Comparison of ENCODE assay signal across 26 mouse cellular contexts in genomic region chr5:146471311-146471710, GRCm38 (mm10). TPM values are rescaled to one million over a fixed set of nuclear protein-coding genes. Genes with fewer than 3 reads are reported as not detected.
DNase-seq lines count a peak whose midpoint lies in the region; ATAC-seq and TF ChIP-seq lines count a peak whose summit lies in the region.
"Had no signal": no experiment of that assay in that cellular context is flagged by ENCODE, and none has a peak within 500 bp of the region (broad histone marks: within the 10 kb centered on the region; RNA-seq: fewer than 3 reads in every experiment).

No protein-coding gene starts in this region.

- 0 out of 2 replicates have a peak, but pooled peaks have one; percentile 13 for ATAC-seq in liver, embryonic 16.5 days (ENCODE audit: low read depth)
- ATAC-seq: activated CD4-positive, CD25-positive, alpha-beta regulatory T cell, adult 4 months; forebrain, embryonic 16.5 days had no signal

- no peaks in the 10 kb centered on the region for H3K9me3 ChIP-seq in liver, embryonic 16.5 days (replicated peaks; ENCODE audit: control insufficient read depth, low read length)
- H3K9me3 ChIP-seq: embryonic facial prominence, embryonic 12.5 days; heart, embryonic 15.5 days had no signal

- TF ChIP-seq POLR2A in kidney, adult 2 months (IDR thresholded peaks at IDR 0.05; ENCODE audit: low read depth, low read length) = no peak

- H3K9ac ChIP-seq in liver, embryonic 16.5 days (ENCODE audit: low read depth, low read length) = no peak overlapping the region
- H3K9ac ChIP-seq: embryonic facial prominence, embryonic 12.5 days; heart, embryonic 15.5 days had no signal

- TF ChIP-seq CTCF in kidney, adult 2 months (conservative IDR thresholded peaks at IDR 0.05; ENCODE audit: insufficient read depth, insufficient read length, low read depth, low read length) = no peak

- H3K4me3 ChIP-seq in kidney, adult 2 months (ENCODE audit: insufficient read depth, low read depth, low read length) = no peak overlapping the region
- no peak overlapping the region for H3K4me3 ChIP-seq in liver, embryonic 16.5 days (ENCODE audit: low read depth, low read length)
- H3K4me3 ChIP-seq: embryonic facial prominence, embryonic 12.5 days; heart, adult 2 months; heart, embryonic 15.5 days had no signal

- peak; percentile 47 for DNase-seq in kidney, adult 2 months
- no peak for DNase-seq in kidney, postnatal 4 days
- peak; percentile 32 to 51 for DNase-seq in kidney, postnatal 25 days
- DNase-seq in kidney, adult 18-20 months = no peak
- DNase-seq in layer of hippocampus, postnatal 36 days = no peak
- DNase-seq: cerebellum, adult 11-12 months; cerebellum, adult 9-10 months; cerebellum, postnatal 25 days; gastrocnemius, postnatal 14 days; heart, adult 2 months; heart, postnatal 14 days had no signal

- no peak overlapping the region for H3K4me2 ChIP-seq in liver, embryonic 16.5 days (ENCODE audit: low read depth, low read length)
- H3K4me2 ChIP-seq: embryonic facial prominence, embryonic 12.5 days; heart, embryonic 11.5 days; heart, embryonic 15.5 days had no signal

- no peaks in the 10 kb centered on the region for H3K36me3 ChIP-seq in kidney, adult 2 months (ENCODE audit: control insufficient read depth, insufficient read depth, low read length)
- no peaks in the 10 kb centered on the region for H3K36me3 ChIP-seq in liver, embryonic 16.5 days (ENCODE audit: control insufficient read depth, insufficient read depth)
- H3K36me3 ChIP-seq: heart, embryonic 15.5 days had no signal

- no peaks in the 10 kb centered on the region for H3K27me3 ChIP-seq in kidney, adult 2 months (replicated peaks; ENCODE audit: control insufficient read depth, insufficient read depth, low read length)
- no peaks in the 10 kb centered on the region for H3K27me3 ChIP-seq in liver, embryonic 16.5 days (ENCODE audit: control insufficient read depth, insufficient read depth, low read depth, low read length)
- H3K27me3 ChIP-seq: embryonic facial prominence, embryonic 12.5 days; heart, embryonic 15.5 days; Patski had no signal

- no peaks in the 10 kb centered on the region for H3K4me1 ChIP-seq in kidney, adult 2 months (ENCODE audit: control insufficient read depth, insufficient read depth, low read length)
- H3K4me1 ChIP-seq in liver, embryonic 16.5 days (ENCODE audit: control insufficient read depth, low read depth, low read length) = no peaks in the 10 kb centered on the region
- H3K4me1 ChIP-seq: embryonic facial prominence, embryonic 12.5 days; heart, embryonic 15.5 days had no signal

- H3K27ac ChIP-seq in kidney, adult 2 months (ENCODE audit: insufficient read depth, low read depth, low read length) = no peak overlapping the region
- no peak overlapping the region for H3K27ac ChIP-seq in liver, embryonic 16.5 days (ENCODE audit: low read length)
- H3K27ac ChIP-seq: embryonic facial prominence, embryonic 12.5 days; heart, adult 2 months; heart, embryonic 15.5 days had no signal

- WGBS in kidney, adult 2 months = 58% methylated on average over 5 of the region's 5 CpGs
- WGBS in liver, embryonic 16.5 days (ENCODE audit: insufficient replicate concordance) = 55% methylated on average over 5 of the region's 5 CpGs

RNA-seq across cellular contexts. Expression of gene Gm6408, which starts 10.5 kb away (rescaled TPM):
- not detected in 2 replicates for polyA plus RNA-seq in kidney, adult 2 months (2012; rRNA removed)
- polyA plus RNA-seq in liver, embryonic 16.5 days (2015; fragmentation: Nextera tagmentation; extraction: Ambion mirVana) = not detected in 2 replicates
- total RNA-seq in layer of hippocampus, postnatal 36 days (2021) = not detected
- total RNA-seq: adrenal gland, adult 18-20 months; adrenal gland, postnatal 14 days; CH12.LX; gastrocnemius, postnatal 14 days; heart, adult 2 months; heart, postnatal 14 days; hematopoietic stem cell, adult 5-6 weeks had no signal
- polyA plus RNA-seq: activated CD4-positive, CD25-positive, alpha-beta regulatory T cell, adult 4 months; embryonic facial prominence, embryonic 12.5 days; forebrain, embryonic 11.5 days; forebrain, embryonic 16.5 days; gonadal fat pad, adult 2 months; heart, adult 2 months; heart, embryonic 11.5 days; heart, embryonic 15.5 days; Patski had no signal

RNA-seq across cellular contexts. Expression of gene Gm6370, which starts 19.9 kb away (rescaled TPM):
- polyA plus RNA-seq in kidney, adult 2 months (2012; rRNA removed) = not detected in 2 replicates
- not detected in 2 replicates for polyA plus RNA-seq in liver, embryonic 16.5 days (2015; fragmentation: Nextera tagmentation; extraction: Ambion mirVana)
- total RNA-seq in layer of hippocampus, postnatal 36 days (2021) = not detected
- total RNA-seq: adrenal gland, adult 18-20 months; adrenal gland, postnatal 14 days; CH12.LX; gastrocnemius, postnatal 14 days; heart, adult 2 months; heart, postnatal 14 days; hematopoietic stem cell, adult 5-6 weeks had no signal
- polyA plus RNA-seq: activated CD4-positive, CD25-positive, alpha-beta regulatory T cell, adult 4 months; cortical plate, adult 2 months; embryonic facial prominence, embryonic 12.5 days; forebrain, embryonic 11.5 days; forebrain, embryonic 16.5 days; frontal cortex, adult 2 months; gonadal fat pad, adult 2 months; heart, adult 2 months; heart, embryonic 11.5 days; heart, embryonic 15.5 days; Patski had no signal

RNA-seq across cellular contexts. Expression of gene 4930449I24Rik, which starts 30.9 kb away (rescaled TPM):
- not detected in 2 replicates for polyA plus RNA-seq in kidney, adult 2 months (2012; rRNA removed)
- not detected in 2 replicates for polyA plus RNA-seq in liver, embryonic 16.5 days (2015; fragmentation: Nextera tagmentation; extraction: Ambion mirVana)
- total RNA-seq in layer of hippocampus, postnatal 36 days (2021) = not detected
- total RNA-seq: adrenal gland, adult 18-20 months; adrenal gland, postnatal 14 days; CH12.LX; gastrocnemius, postnatal 14 days; heart, adult 2 months; heart, postnatal 14 days; hematopoietic stem cell, adult 5-6 weeks had no signal
- polyA plus RNA-seq: activated CD4-positive, CD25-positive, alpha-beta regulatory T cell, adult 4 months; cortical plate, adult 2 months; embryonic facial prominence, embryonic 12.5 days; forebrain, embryonic 11.5 days; forebrain, embryonic 16.5 days; frontal cortex, adult 2 months; heart, adult 2 months; heart, embryonic 11.5 days; heart, embryonic 15.5 days; Patski had no signal

RNA-seq across cellular contexts. Expression of gene Gm3402, which starts 42.6 kb away (rescaled TPM):
- polyA plus RNA-seq in kidney, adult 2 months (2012; rRNA removed) = not detected in 2 replicates
- polyA plus RNA-seq in liver, embryonic 16.5 days (2015; fragmentation: Nextera tagmentation; extraction: Ambion mirVana) = not detected in 2 replicates
- total RNA-seq in layer of hippocampus, postnatal 36 days (2021) = not detected
- total RNA-seq: adrenal gland, adult 18-20 months; adrenal gland, postnatal 14 days; CH12.LX; gastrocnemius, postnatal 14 days; heart, adult 2 months; heart, postnatal 14 days; hematopoietic stem cell, adult 5-6 weeks had no signal
- polyA plus RNA-seq: activated CD4-positive, CD25-positive, alpha-beta regulatory T cell, adult 4 months; cortical plate, adult 2 months; embryonic facial prominence, embryonic 12.5 days; forebrain, embryonic 11.5 days; forebrain, embryonic 16.5 days; frontal cortex, adult 2 months; gonadal fat pad, adult 2 months; heart, adult 2 months; heart, embryonic 11.5 days; heart, embryonic 15.5 days; Patski had no signal

RNA-seq across cellular contexts. Expression of gene Gm3404, which starts 54.3 kb away (rescaled TPM):
- polyA plus RNA-seq in kidney, adult 2 months (2012; rRNA removed) = 0.08 TPM in 1 of 2 replicates, not detected in the other
- not detected in 2 replicates for polyA plus RNA-seq in liver, embryonic 16.5 days (2015; fragmentation: Nextera tagmentation; extraction: Ambion mirVana)
- not detected for total RNA-seq in layer of hippocampus, postnatal 36 days (2021)
- total RNA-seq: adrenal gland, adult 18-20 months; adrenal gland, postnatal 14 days; CH12.LX; gastrocnemius, postnatal 14 days; heart, adult 2 months; heart, postnatal 14 days; hematopoietic stem cell, adult 5-6 weeks had no signal
- polyA plus RNA-seq: activated CD4-positive, CD25-positive, alpha-beta regulatory T cell, adult 4 months; cortical plate, adult 2 months; embryonic facial prominence, embryonic 12.5 days; forebrain, embryonic 11.5 days; forebrain, embryonic 16.5 days; frontal cortex, adult 2 months; gonadal fat pad, adult 2 months; heart, adult 2 months; heart, embryonic 11.5 days; heart, embryonic 15.5 days; Patski had no signal

Comparison
In these comparisons a context has a peak if more than half of its experiments do, and no peak if none do; other contexts are left out.
1. DNase-seq: peak in kidney, adult 2 months (single experiment) and kidney, postnatal 25 days (2 of 2); none in kidney, postnatal 4 days (0 of 2), kidney, adult 18-20 months (single experiment) and layer of hippocampus, postnatal 36 days (0 of 2).